Mouse (Mus musculus) kidney, postnatal 0 days (tissue): Measurements from ENCODE around the gene Usp30. TPM values are rescaled to one million over a fixed set of nuclear protein-coding genes. Genes with fewer than 3 reads are reported as not detected.

Experiments
- ATAC-seq: fragments of 200-750 bp; cut with Nextera tagmentation; replicated peaks from 2 replicates; pipeline ENCODE4 v1.8.0; 2017; ENCODE audit warnings: low read depth, moderate number of reproducible peaks, moderate TSS enrichment, moderate library complexity; ENCODE audit not compliant: low FRiP score
- DNase-seq: peaks from one replicate; pipeline ENCODE4 v3.0.0-alpha.2; 2016; ENCODE audit warnings: low spot score
- H3K27ac ChIP-seq: fragments of 300-500 bp; sonication (generic); 2 replicates; pipeline ENCODE4 v1.5.1; 2014; ENCODE audit warnings: mild to moderate bottlenecking
- H3K27me3 ChIP-seq: fragments of 300-500 bp; sonication (generic); 2 replicates; pipeline ENCODE4 v1.6.1; 2014; ENCODE audit warnings: low read length, mixed read lengths; ENCODE audit not compliant: insufficient read depth
- H3K36me3 ChIP-seq: fragments of 300-500 bp; sonication (generic); 2 replicates; pipeline ENCODE4 v1.6.1; 2014; ENCODE audit warnings: low read length, mixed read lengths; ENCODE audit not compliant: insufficient read depth
- H3K4me1 ChIP-seq: fragments of 300-500 bp; sonication (generic); replicated peaks from 2 replicates; pipeline ENCODE4 v1.6.1; 2014; ENCODE audit warnings: antibody characterized with exemption, low read length, mixed read lengths; ENCODE audit not compliant: insufficient read depth
- H3K4me2 ChIP-seq: fragments of 300-500 bp; sonication (generic); 2 replicates; pipeline ENCODE4 v1.6.1; 2014; ENCODE audit warnings: mild to moderate bottlenecking, low read length, moderate library complexity, mixed read lengths
- H3K4me3 ChIP-seq: fragments of 300-500 bp; sonication (generic); replicated peaks from 2 replicates; pipeline ENCODE4 v1.5.1; 2014; ENCODE audit warnings: low read depth, low read length
- H3K9ac ChIP-seq: fragments of 300-500 bp; sonication (generic); 2 replicates; pipeline ENCODE4 v1.6.1; 2014; ENCODE audit warnings: low read depth, low read length
- H3K9me3 ChIP-seq: fragments of 300-500 bp; sonication (generic); replicated peaks from 2 replicates; pipeline ENCODE4 v1.6.1; 2016; ENCODE audit warnings: low read length, inconsistent platforms, mixed read lengths
- CTCF ChIP-seq: IDR thresholded peaks from 2 replicates; pipeline ENCODE4 v1.5.1; 2016; ENCODE audit warnings: antibody characterized with exemption, low read depth, mild to moderate bottlenecking, moderate library complexity
- WGBS: fragments of 180-500 bp; shearing (Covaris S2); extraction: QIAGEN DNeasy Blood & Tissue Kit; methylation state at CpG from one replicate; pipeline ENCODE4 v1.1.7; 2014; 5-methylcytosine and 5-hydroxymethylcytosine counted together
- polyA plus RNA-seq: library from polyadenylated mRNA; unstranded; fragments of >200 nt; fragmentation: Nextera tagmentation; extraction: Ambion mirVana; gene quantifications from 2 replicates; pipeline ENCODE4 v1.2.1, GENCODE M21; 2015

The Usp30 gene
- polyA plus RNA-seq, 1 experiment from 2014 or later, result 12.0 TPM

GRCm38 (mm10) chr5:114170345-114170744, 105.1 kb downstream of the Usp30 start:
- H3K27ac ChIP-seq, result no peak overlapping the region
- WGBS, result 87% methylated on average over 7 of the region's 7 CpGs
- ATAC-seq (no peak), DNase-seq (no peak)
- no peak for TF ChIP-seq CTCF
- no peaks in the 10 kb centered on the region for H3K9me3 ChIP-seq
- no peaks in the 10 kb centered on the region for H3K36me3 ChIP-seq
- no peaks in the 10 kb centered on the region for H3K4me1 ChIP-seq
- no peak overlapping the region for H3K9ac ChIP-seq
- no peaks in the 10 kb centered on the region for H3K27me3 ChIP-seq
- no peak overlapping the region for H3K4me2 ChIP-seq
- no peak overlapping the region for H3K4me3 ChIP-seq

GRCm38 (mm10) chr5:114172936-114173335, 107.7 kb downstream of the Usp30 start:
- no peaks in the 10 kb centered on the region for H3K27me3 ChIP-seq
- H3K4me1 ChIP-seq, result no peaks in the 10 kb centered on the region
- no peak for DNase-seq
- H3K4me2 ChIP-seq, result no peak overlapping the region
- no peak overlapping the region for H3K4me3 ChIP-seq
- no peak overlapping the region for H3K27ac ChIP-seq
- no peaks in the 10 kb centered on the region for H3K36me3 ChIP-seq
- 94% methylated on average over 3 of the region's 3 CpGs for WGBS
- no peak overlapping the region for H3K9ac ChIP-seq
- no peak for TF ChIP-seq CTCF
- H3K9me3 ChIP-seq, result no peaks in the 10 kb centered on the region
- ATAC-seq, result no peak

GRCm38 (mm10) chr5:114173458-114173857, 108.2 kb downstream of the Usp30 start:
- DNase-seq (no peak), ATAC-seq (no peak)
- Histone ChIP-seq H3K27ac (no peak overlapping the region), H3K4me3 (no peak overlapping the region), H3K4me1 (no peaks in the 10 kb centered on the region), H3K4me2 (no peak overlapping the region), H3K9ac (no peak overlapping the region), H3K27me3 (no peaks in the 10 kb centered on the region), H3K36me3 (no peaks in the 10 kb centered on the region), H3K9me3 (no peaks in the 10 kb centered on the region)
- peak; percentile 60 for TF ChIP-seq CTCF
- 75% methylated on average over 7 of the region's 7 CpGs for WGBS

- Histone ChIP-seq H3K27me3 (no peaks in the 10 kb centered on the region), H3K4me2 (peak overlapping the region; percentile 33), H3K36me3 (no peaks in the 10 kb centered on the region), H3K4me1 (no peaks in the 10 kb centered on the region), H3K9me3 (no peaks in the 10 kb centered on the region), H3K27ac (no peak overlapping the region), H3K9ac (no peak overlapping the region), H3K4me3 (no peak overlapping the region)
- 20% methylated on average over 15 of the region's 16 CpGs for WGBS
- no peak for TF ChIP-seq CTCF
- no peak for DNase-seq
- ATAC-seq, result no peak
Measured at GRCm38 (mm10) chr5:114173877-114174581, 108.8 kb downstream of the Usp30 start.

Other genes starting within 250 kb of the Usp30 start
- gene Selplg, start 232.8 kb upstream of the Usp30 start, polyA plus RNA-seq, result 2.1 and 2.4 TPM in 2 replicates
- gene Coro1c, start 156.7 kb upstream of the Usp30 start, polyA plus RNA-seq, result 69.5 and 86.7 TPM in 2 replicates
- gene Ssh1, start 71.6 kb upstream of the Usp30 start, polyA plus RNA-seq, result 9.9 and 10.0 TPM in 2 replicates
- 35.3 and 42.7 TPM in 2 replicates for gene Dao, start 61.8 kb upstream of the Usp30 start, polyA plus RNA-seq
- gene Svop, start 26.1 kb downstream of the Usp30 start, polyA plus RNA-seq, result 0.08 and 0.11 TPM in 2 replicates
- gene Alkbh2, start 62.8 kb downstream of the Usp30 start, polyA plus RNA-seq, result 11.1 and 12.2 TPM in 2 replicates
- gene Ung, start 64.9 kb downstream of the Usp30 start, polyA plus RNA-seq, result 31.1 and 34.6 TPM in 2 replicates
- gene Acacb, start 81.1 kb downstream of the Usp30 start, polyA plus RNA-seq, result 4.4 and 4.6 TPM in 2 replicates
- not detected in 2 replicates for gene Foxn4, start 208.3 kb downstream of the Usp30 start, polyA plus RNA-seq
- 1.4 and 1.6 TPM in 2 replicates for gene Myo1h, start 223.7 kb downstream of the Usp30 start, polyA plus RNA-seq